Mouse (Mus musculus): Measurements from ENCODE around the gene Iqcn. TPM values are rescaled to one million over a fixed set of nuclear protein-coding genes. Genes with fewer than 3 reads are reported as not detected.

The Iqcn gene
- polyA plus RNA-seq, 1 experiment from 2014 or later: not detected

DNA sequence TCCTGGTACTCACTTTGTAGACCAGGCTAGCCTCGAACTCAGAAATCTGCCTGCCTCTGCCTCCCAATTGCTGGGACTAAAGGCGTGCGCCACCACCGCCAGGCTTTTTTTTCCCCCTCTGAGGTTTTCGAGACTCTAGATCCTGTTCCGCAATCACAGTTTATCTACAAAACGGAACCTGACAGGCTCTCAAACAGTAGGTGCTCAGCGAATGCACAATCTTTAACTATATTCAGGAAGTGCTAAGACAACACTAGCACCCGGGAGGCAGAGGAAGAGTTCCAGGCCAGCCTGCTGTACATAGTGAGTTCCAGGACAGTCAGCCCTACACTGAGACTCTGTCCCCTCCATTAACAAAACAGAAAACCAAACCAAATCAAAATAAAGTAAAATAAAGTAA lies 62.1 kb downstream of the Iqcn start:
- no peak for ATAC-seq
- H3K9ac ChIP-seq: peak overlapping the region; percentile 28
- H3K4me1 ChIP-seq (replicated peaks): peaks cover 45% of the 10 kb centered on the region
- H3K27me3 ChIP-seq (replicated peaks): no peaks in the 10 kb centered on the region
- H3K4me3 ChIP-seq (replicated peaks): peak overlapping the region; percentile 56
- no peaks in the 10 kb centered on the region for H3K9me3 ChIP-seq
- peaks cover 19% of the 10 kb centered on the region for H3K36me3 ChIP-seq
- peak overlapping the region; percentile 89 for H3K27ac ChIP-seq
- H3K4me2 ChIP-seq (replicated peaks): peak overlapping the region; percentile 94
- WGBS: 72% methylated on average over 9 of the region's 9 CpGs

DNA sequence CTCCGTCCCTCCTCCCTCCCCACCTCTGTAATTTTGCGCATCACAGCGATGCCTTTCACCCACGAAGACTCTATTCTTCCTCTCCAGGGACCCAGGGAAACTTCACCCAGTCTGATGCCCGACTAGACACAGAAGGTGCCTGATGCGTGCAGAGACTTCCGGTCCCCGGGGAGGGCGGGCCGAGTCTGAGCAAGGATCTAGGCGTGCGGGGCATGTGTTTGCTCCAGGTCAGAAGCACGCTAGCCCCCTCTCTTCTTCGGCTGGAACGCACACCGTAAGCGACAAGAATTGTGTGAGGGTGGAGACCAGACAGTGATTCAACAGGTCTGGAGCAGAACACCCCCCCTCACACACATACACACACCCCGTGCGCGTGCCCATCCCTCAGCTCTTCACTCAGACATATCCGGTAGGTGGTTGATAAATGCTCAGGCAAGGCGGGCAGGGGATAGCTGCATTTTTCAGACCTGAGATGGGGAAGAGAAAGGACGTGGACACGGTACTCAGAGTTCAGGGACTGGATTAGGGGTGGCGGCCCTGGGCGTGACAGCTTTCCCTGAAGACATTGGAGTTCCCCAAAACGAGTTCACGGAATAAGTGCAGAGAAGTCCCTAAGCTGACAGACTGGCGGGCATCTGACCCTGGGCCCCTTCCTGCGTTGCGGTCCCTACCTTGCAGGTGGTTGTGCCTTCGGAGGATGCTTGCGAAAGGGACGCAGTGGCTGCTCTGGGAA lies 62.7 kb downstream of the Iqcn start:
- Histone ChIP-seq H3K27ac (peak overlapping the region; percentile 89), H3K4me3 (replicated peaks) (peak overlapping the region; percentile 56), H3K4me2 (replicated peaks) (peak overlapping the region; percentile 94), H3K9ac (peak overlapping the region; percentile 70), H3K36me3 (peaks cover 25% of the 10 kb centered on the region), H3K27me3 (replicated peaks) (no peaks in the 10 kb centered on the region), H3K9me3 (no peaks in the 10 kb centered on the region), H3K4me1 (replicated peaks) (peaks cover 41% of the 10 kb centered on the region)
- 0 out of 2 replicates have a peak, but pooled peaks have one; percentile 0 for ATAC-seq
- WGBS: 2% methylated on average over 34 of the region's 34 CpGs

GRCm38 (mm10) chr8:70766571-70767440 lies 63.5 kb downstream of the Iqcn start:
- 10% methylated on average over 21 of the region's 21 CpGs for WGBS
- Histone ChIP-seq H3K9ac (peak overlapping the region; percentile 70), H3K4me3 (replicated peaks) (peak overlapping the region; percentile 56), H3K27ac (peak overlapping the region; percentile 89), H3K27me3 (replicated peaks) (no peaks in the 10 kb centered on the region), H3K9me3 (no peaks in the 10 kb centered on the region), H3K36me3 (peaks cover 33% of the 10 kb centered on the region), H3K4me2 (replicated peaks) (peak overlapping the region; percentile 94), H3K4me1 (replicated peaks) (peaks cover 39% of the 10 kb centered on the region)
- peak; percentile 70 for ATAC-seq

Other genes starting within 250 kb of the Iqcn start
- 18.7 and 20.8 TPM in 2 replicates for gene Klhl26, start 226.5 kb upstream of the Iqcn start, polyA plus RNA-seq (2015; fragmentation: Nextera tagmentation; extraction: Ambion mirVana)
- 3.2 and 4.2 TPM in 2 replicates for gene Tmem59l, start 216.1 kb upstream of the Iqcn start, polyA plus RNA-seq (2015; fragmentation: Nextera tagmentation; extraction: Ambion mirVana)
- gene Crlf1, start 210.3 kb upstream of the Iqcn start, polyA plus RNA-seq (2015; fragmentation: Nextera tagmentation; extraction: Ambion mirVana): 0.95 and 1.2 TPM in 2 replicates
- gene Rex1bd, start 196.7 kb upstream of the Iqcn start, polyA plus RNA-seq (2015; fragmentation: Nextera tagmentation; extraction: Ambion mirVana): 121 and 132 TPM in 2 replicates
- gene Uba52, start 192.7 kb upstream of the Iqcn start, polyA plus RNA-seq (2015; fragmentation: Nextera tagmentation; extraction: Ambion mirVana): 957 and 992 TPM in 2 replicates
- 277 and 331 TPM in 2 replicates for gene Fkbp8, start 175.7 kb upstream of the Iqcn start, polyA plus RNA-seq (2015; fragmentation: Nextera tagmentation; extraction: Ambion mirVana)
- 60.5 and 65.8 TPM in 2 replicates for gene Kxd1, start 175.5 kb upstream of the Iqcn start, polyA plus RNA-seq (2015; fragmentation: Nextera tagmentation; extraction: Ambion mirVana)
- gene Ell, start 164.0 kb upstream of the Iqcn start, polyA plus RNA-seq (2015; fragmentation: Nextera tagmentation; extraction: Ambion mirVana): 15.9 TPM in 2 replicates
- 123 and 130 TPM in 2 replicates for gene Isyna1, start 109.1 kb upstream of the Iqcn start, polyA plus RNA-seq (2015; fragmentation: Nextera tagmentation; extraction: Ambion mirVana)
- gene Ssbp4, start 94.6 kb upstream of the Iqcn start, polyA plus RNA-seq (2015; fragmentation: Nextera tagmentation; extraction: Ambion mirVana): 86.9 and 91.7 TPM in 2 replicates
- 2.4 and 2.5 TPM in 2 replicates for gene Lrrc25, start 87.3 kb upstream of the Iqcn start, polyA plus RNA-seq (2015; fragmentation: Nextera tagmentation; extraction: Ambion mirVana)
- gene Gdf15, start 71.0 kb upstream of the Iqcn start, polyA plus RNA-seq (2015; fragmentation: Nextera tagmentation; extraction: Ambion mirVana): 2.3 and 2.9 TPM in 2 replicates
- gene Pgpep1, start 43.1 kb upstream of the Iqcn start, polyA plus RNA-seq (2015; fragmentation: Nextera tagmentation; extraction: Ambion mirVana): 58.0 and 74.2 TPM in 2 replicates
- gene Lsm4, start 30.2 kb upstream of the Iqcn start, polyA plus RNA-seq (2015; fragmentation: Nextera tagmentation; extraction: Ambion mirVana): 286 and 323 TPM in 2 replicates
- gene Jund, start 4.5 kb upstream of the Iqcn start, polyA plus RNA-seq (2015; fragmentation: Nextera tagmentation; extraction: Ambion mirVana): 83.7 and 88.8 TPM in 2 replicates
- gene Gm3336, start 15.1 kb downstream of the Iqcn start, polyA plus RNA-seq (2015; fragmentation: Nextera tagmentation; extraction: Ambion mirVana): 2.1 and 2.5 TPM in 2 replicates
- gene Pde4c, start 20.3 kb downstream of the Iqcn start, polyA plus RNA-seq (2015; fragmentation: Nextera tagmentation; extraction: Ambion mirVana): 0.21 and 0.53 TPM in 2 replicates
- gene Rab3a, start 51.2 kb downstream of the Iqcn start, polyA plus RNA-seq (2015; fragmentation: Nextera tagmentation; extraction: Ambion mirVana): 24.0 and 26.0 TPM in 2 replicates
- gene Mpv17l2, start 57.5 kb downstream of the Iqcn start, polyA plus RNA-seq (2015; fragmentation: Nextera tagmentation; extraction: Ambion mirVana): 59.1 and 72.6 TPM in 2 replicates
- 53.1 and 55.3 TPM in 2 replicates for gene Pik3r2, start 73.3 kb downstream of the Iqcn start, polyA plus RNA-seq (2015; fragmentation: Nextera tagmentation; extraction: Ambion mirVana)
- gene Mast3, start 101.6 kb downstream of the Iqcn start, polyA plus RNA-seq (2015; fragmentation: Nextera tagmentation; extraction: Ambion mirVana): 13.2 and 16.8 TPM in 2 replicates
- gene Il12rb1, start 105.0 kb downstream of the Iqcn start, polyA plus RNA-seq (2015; fragmentation: Nextera tagmentation; extraction: Ambion mirVana): 0.29 and 0.40 TPM in 2 replicates
- gene Arrdc2, start 136.3 kb downstream of the Iqcn start, polyA plus RNA-seq (2015; fragmentation: Nextera tagmentation; extraction: Ambion mirVana): 7.5 TPM in 2 replicates
- 2.0 TPM in 2 replicates for gene Kcnn1, start 159.8 kb downstream of the Iqcn start, polyA plus RNA-seq (2015; fragmentation: Nextera tagmentation; extraction: Ambion mirVana)
- gene Ccdc124, start 170.5 kb downstream of the Iqcn start, polyA plus RNA-seq (2015; fragmentation: Nextera tagmentation; extraction: Ambion mirVana): 89.4 and 90.7 TPM in 2 replicates
- gene Slc5a5, start 189.3 kb downstream of the Iqcn start, polyA plus RNA-seq (2015; fragmentation: Nextera tagmentation; extraction: Ambion mirVana): 0.34 and 0.40 TPM in 2 replicates
- 4,170 and 4,400 TPM in 2 replicates for gene Rpl18a, start 194.0 kb downstream of the Iqcn start, polyA plus RNA-seq (2015; fragmentation: Nextera tagmentation; extraction: Ambion mirVana)
- gene Map1s, start 202.5 kb downstream of the Iqcn start, polyA plus RNA-seq (2015; fragmentation: Nextera tagmentation; extraction: Ambion mirVana): 36.7 and 38.6 TPM in 2 replicates